ENCODE assay signal across 8 mouse cellular contexts in the genomic region with DNA sequence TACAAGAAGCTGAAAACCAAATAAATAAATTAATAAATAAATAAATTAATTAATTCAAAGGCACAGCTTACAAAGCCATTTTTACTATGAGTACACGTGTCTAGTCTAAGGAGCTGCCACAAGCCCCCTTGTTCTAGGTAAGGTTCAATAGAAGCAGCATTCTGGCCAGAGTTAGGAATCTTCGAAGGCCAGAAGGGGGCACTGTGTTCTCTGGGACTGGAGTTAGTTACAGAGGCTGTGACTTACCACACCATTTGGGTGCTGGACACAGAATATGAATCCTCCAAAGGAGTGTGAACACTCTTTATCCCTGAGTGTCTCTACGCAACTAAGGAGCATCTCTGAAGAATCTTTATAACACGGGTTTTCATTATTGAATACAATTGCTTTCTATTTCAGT. TPM values are rescaled to one million over a fixed set of nuclear protein-coding genes. Genes with fewer than 3 reads are reported as not detected.
DNase-seq lines count a peak whose midpoint lies in the region; ATAC-seq and TF ChIP-seq lines count a peak whose summit lies in the region.

No protein-coding gene starts in this region.

- no peak overlapping the region for H3K4me3 ChIP-seq in kidney, postnatal 0 days (replicated peaks; ENCODE audit: low read depth, low read length)
- H3K4me3 ChIP-seq in kidney, embryonic 14.5 days (ENCODE audit: low read length): no peak overlapping the region
- H3K4me3 ChIP-seq in lung, embryonic 14.5 days (ENCODE audit: low read depth, low read length): no peak overlapping the region

- ATAC-seq in CD4-positive, CD25-positive, alpha-beta regulatory T cell, adult 4 months: no peak
- ATAC-seq in kidney, postnatal 0 days (replicated peaks; ENCODE audit: low FRiP score, low read depth): no peak
- ATAC-seq in kidney, embryonic 14.5 days (ENCODE audit: low FRiP score, low TSS enrichment): no peak
- ATAC-seq in lung, embryonic 14.5 days (ENCODE audit: insufficient read depth): no peak
- ATAC-seq in monocyte, adult 5-6 weeks (replicated peaks; ENCODE audit: insufficient number of reproducible peaks, low FRiP score, low TSS enrichment, poor library complexity, severe bottlenecking): no peak

- no peaks in the 10 kb centered on the region for H3K4me1 ChIP-seq in kidney, postnatal 0 days (replicated peaks; ENCODE audit: insufficient read depth, low read length)
- H3K4me1 ChIP-seq in kidney, embryonic 14.5 days (ENCODE audit: control insufficient read depth, insufficient read depth, low read length): no peaks in the 10 kb centered on the region
- H3K4me1 ChIP-seq in lung, embryonic 14.5 days (ENCODE audit: insufficient read depth): no peaks in the 10 kb centered on the region

- no peak overlapping the region for H3K27ac ChIP-seq in kidney, postnatal 0 days
- no peak overlapping the region for H3K27ac ChIP-seq in kidney, embryonic 14.5 days (ENCODE audit: low read depth, low read length)
- H3K27ac ChIP-seq in lung, embryonic 14.5 days (ENCODE audit: low read depth): no peak overlapping the region

- peak; percentile 60 for TF ChIP-seq CTCF in kidney, postnatal 0 days (IDR thresholded peaks at IDR 0.05; ENCODE audit: low read depth)
- peak; percentile 56 for TF ChIP-seq CTCF in lung, embryonic 14.5 days (IDR thresholded peaks at IDR 0.05; ENCODE audit: low read depth)

- H3K9me3 ChIP-seq in kidney, postnatal 0 days (replicated peaks; ENCODE audit: low read length): no peaks in the 10 kb centered on the region
- no peaks in the 10 kb centered on the region for H3K9me3 ChIP-seq in kidney, embryonic 14.5 days (ENCODE audit: control insufficient read depth, low read length)
- no peaks in the 10 kb centered on the region for H3K9me3 ChIP-seq in lung, embryonic 14.5 days (ENCODE audit: low read depth, low read length)

- WGBS in kidney, postnatal 0 days: 92% methylated on average over 4 of the region's 4 CpGs
- WGBS in kidney, embryonic 14.5 days: 86% methylated on average over 4 of the region's 4 CpGs
- WGBS in lung, embryonic 14.5 days: 81% methylated on average over 4 of the region's 4 CpGs

- peaks cover 45% of the 10 kb centered on the region for H3K36me3 ChIP-seq in kidney, postnatal 0 days (ENCODE audit: insufficient read depth, low read length)
- peaks cover 69% of the 10 kb centered on the region for H3K36me3 ChIP-seq in kidney, embryonic 14.5 days (ENCODE audit: control insufficient read depth, insufficient read depth, low read length)
- peaks cover 78% of the 10 kb centered on the region for H3K36me3 ChIP-seq in lung, embryonic 14.5 days (ENCODE audit: insufficient read depth)

- peak; percentile 72 for DNase-seq in CD4-positive, CD25-positive, alpha-beta regulatory T cell, adult 2 months (ENCODE audit: low read depth, low spot score)
- peak; percentile 40 for DNase-seq in kidney, postnatal 0 days (ENCODE audit: low spot score)
- peak; percentile 54 for DNase-seq in adipocyte (ENCODE audit: low spot score)
- DNase-seq in lung, embryonic 14.5 days: peak; percentile 65
- no peak for DNase-seq in layer of hippocampus, postnatal 36 days

- H3K4me2 ChIP-seq in kidney, postnatal 0 days (ENCODE audit: low read length): no peak overlapping the region
- H3K4me2 ChIP-seq in kidney, embryonic 14.5 days (replicated peaks; ENCODE audit: low read depth, low read length): no peak overlapping the region
- H3K4me2 ChIP-seq in lung, embryonic 14.5 days: no peak overlapping the region

- H3K9ac ChIP-seq in kidney, postnatal 0 days (ENCODE audit: low read depth, low read length): no peak overlapping the region
- H3K9ac ChIP-seq in kidney, embryonic 14.5 days (ENCODE audit: low read depth, low read length): no peak overlapping the region
- H3K9ac ChIP-seq in lung, embryonic 14.5 days: no peak overlapping the region

- no peaks in the 10 kb centered on the region for H3K27me3 ChIP-seq in kidney, postnatal 0 days (ENCODE audit: insufficient read depth, low read length)
- H3K27me3 ChIP-seq in kidney, embryonic 14.5 days (ENCODE audit: control insufficient read depth, insufficient read depth, low read length): no peaks in the 10 kb centered on the region
- no peaks in the 10 kb centered on the region for H3K27me3 ChIP-seq in lung, embryonic 14.5 days (ENCODE audit: insufficient read depth, low read length)

RNA-seq across cellular contexts. Expression of gene Trpc4ap, which starts 23.7 kb away (rescaled TPM):
- polyA plus RNA-seq in CD4-positive, CD25-positive, alpha-beta regulatory T cell, adult 4 months (2017; shearing (Covaris generic)): 10 to 100 TPM; 35.3 to 44.4 TPM
- polyA plus RNA-seq in kidney, postnatal 0 days (2015; fragmentation: Nextera tagmentation; extraction: Ambion mirVana): 100 and 102 TPM in 2 replicates
- polyA plus RNA-seq in kidney, embryonic 14.5 days (2014; fragmentation: Nextera tagmentation; extraction: Ambion mirVana): 105 and 134 TPM in 2 replicates
- 129 and 132 TPM in 2 replicates for polyA plus RNA-seq in lung, embryonic 14.5 days (2014; fragmentation: Nextera tagmentation; extraction: Ambion mirVana)
- total RNA-seq in layer of hippocampus, postnatal 36 days (2021): 100 to 1,000 TPM; 154 to 160 TPM
- total RNA-seq in monocyte, adult 5-6 weeks (2017): 98.1 to 149 TPM (median 116 TPM) in 3 replicates

RNA-seq across cellular contexts. Expression of gene Myh7b, which starts 57.4 kb away (rescaled TPM):
- polyA plus RNA-seq in CD4-positive, CD25-positive, alpha-beta regulatory T cell, adult 4 months (2017; shearing (Covaris generic)): not detected
- 0.37 and 0.47 TPM in 2 replicates for polyA plus RNA-seq in kidney, postnatal 0 days (2015; fragmentation: Nextera tagmentation; extraction: Ambion mirVana)
- polyA plus RNA-seq in kidney, embryonic 14.5 days (2014; fragmentation: Nextera tagmentation; extraction: Ambion mirVana): 0.96 and 2.1 TPM in 2 replicates
- polyA plus RNA-seq in lung, embryonic 14.5 days (2014; fragmentation: Nextera tagmentation; extraction: Ambion mirVana): 0.32 and 0.36 TPM in 2 replicates
- 1 to 10 TPM; 3.3 to 5.3 TPM for total RNA-seq in layer of hippocampus, postnatal 36 days (2021)
- not detected in 3 replicates for total RNA-seq in monocyte, adult 5-6 weeks (2017)

Comparison
In these comparisons a context has a peak if more than half of its experiments do, and no peak if none do; other contexts are left out.
1. DNase-seq: peak in CD4-positive, CD25-positive, alpha-beta regulatory T cell, adult 2 months (single experiment), kidney, postnatal 0 days (single experiment), adipocyte (single experiment) and lung, embryonic 14.5 days (single experiment); none in layer of hippocampus, postnatal 36 days (0 of 2).